Mouse (Mus musculus): ENCODE data around the gene Hist1h1t. TPM values are rescaled to one million over a fixed set of nuclear protein-coding genes. Genes with fewer than 3 reads are reported as not detected.

Hist1h1t gene
- polyA plus RNA-seq, 1 experiment, result not detected

GRCm38 (mm10) chr13:23738041-23738440, 42.4 kb downstream of the Hist1h1t start:
- Histone ChIP-seq H3K27ac (ENCODE audit: insufficient read depth, low read depth, low read length) (peak overlapping the region; percentile 98), H3K4me1 (ENCODE audit: control insufficient read depth, insufficient read depth, low read length) (peaks cover 4% of the 10 kb centered on the region; the same call in 1 of the 2 replicates), H3K36me3 (ENCODE audit: control insufficient read depth, insufficient read depth, low read length) (peaks cover 3% of the 10 kb centered on the region; the same call in 1 of the 2 replicates), H3K27me3 (replicated peaks; ENCODE audit: control insufficient read depth, insufficient read depth, low read length) (no peaks in the 10 kb centered on the region), H3K4me3 (ENCODE audit: insufficient read depth, low read depth, low read length) (no peak overlapping the region)
- DNase-seq, result no peak
- 28% methylated on average over 4 of the region's 4 CpGs for WGBS
- no peak for TF ChIP-seq CTCF (conservative IDR thresholded peaks at IDR 0.05; ENCODE audit: insufficient read depth, insufficient read length, low read depth, low read length)

GRCm38 (mm10) chr13:23738677-23739068, 43.1 kb downstream of the Hist1h1t start, which contains the start of gene Hist1h1c:
TSS of gene Hist1h1c (plus strand) at chr13:23738808.
- peaks cover 3% of the 10 kb centered on the region; the same call in 1 of the 2 replicates for H3K36me3 ChIP-seq (ENCODE audit: control insufficient read depth, insufficient read depth, low read length)
- H3K27ac ChIP-seq (ENCODE audit: insufficient read depth, low read depth, low read length), result peak within 1 kb of the TSS; percentile 98
- H3K4me1 ChIP-seq (ENCODE audit: control insufficient read depth, insufficient read depth, low read length), result peaks cover 4% of the 10 kb centered on the region; the same call in 1 of the 2 replicates
- no peaks in the 10 kb centered on the region for H3K27me3 ChIP-seq (replicated peaks; ENCODE audit: control insufficient read depth, insufficient read depth, low read length)
- peak; percentile 94 for DNase-seq
- TF ChIP-seq POLR2A (IDR thresholded peaks at IDR 0.05; ENCODE audit: low read depth, low read length) (peak; percentile 91), CTCF (conservative IDR thresholded peaks at IDR 0.05; ENCODE audit: insufficient read depth, insufficient read length, low read depth, low read length) (no peak)
- peak within 1 kb of the TSS; percentile 69 for H3K4me3 ChIP-seq (ENCODE audit: insufficient read depth, low read depth, low read length)
- WGBS, result under 1% methylated on average over 38 of the region's 38 CpGs

- peak; percentile 99 for DNase-seq
- Histone ChIP-seq H3K36me3 (ENCODE audit: control insufficient read depth, insufficient read depth, low read length) (peaks cover 3% of the 10 kb centered on the region; the same call in 1 of the 2 replicates), H3K27me3 (replicated peaks; ENCODE audit: control insufficient read depth, insufficient read depth, low read length) (no peaks in the 10 kb centered on the region), H3K4me1 (ENCODE audit: control insufficient read depth, insufficient read depth, low read length) (peaks cover 4% of the 10 kb centered on the region; the same call in 1 of the 2 replicates), H3K4me3 (ENCODE audit: insufficient read depth, low read depth, low read length) (peak overlapping the region; percentile 69), H3K27ac (ENCODE audit: insufficient read depth, low read depth, low read length) (peak overlapping the region; percentile 98)
- under 1% methylated on average over 39 of the region's 39 CpGs for WGBS
- TF ChIP-seq POLR2A (IDR thresholded peaks at IDR 0.05; ENCODE audit: low read depth, low read length) (peak; percentile 70), CTCF (conservative IDR thresholded peaks at IDR 0.05; ENCODE audit: insufficient read depth, insufficient read length, low read depth, low read length) (no peak)
These were observed 43.7 kb downstream of the Hist1h1t start for GRCm38 (mm10) chr13:23739069-23739921.

- peaks cover 4% of the 10 kb centered on the region; the same call in 1 of the 2 replicates for H3K4me1 ChIP-seq (ENCODE audit: control insufficient read depth, insufficient read depth, low read length)
- TF ChIP-seq POLR2A (IDR thresholded peaks at IDR 0.05; ENCODE audit: low read depth, low read length), result no peak
- no peak for TF ChIP-seq CTCF (conservative IDR thresholded peaks at IDR 0.05; ENCODE audit: insufficient read depth, insufficient read length, low read depth, low read length)
- H3K27me3 ChIP-seq (replicated peaks; ENCODE audit: control insufficient read depth, insufficient read depth, low read length), result no peaks in the 10 kb centered on the region
- peak overlapping the region; percentile 97 for H3K27ac ChIP-seq (ENCODE audit: insufficient read depth, low read depth, low read length)
- no peak for DNase-seq
- peak overlapping the region; percentile 69 for H3K4me3 ChIP-seq (ENCODE audit: insufficient read depth, low read depth, low read length)
- WGBS, result under 1% methylated on average over 14 of the region's 14 CpGs
- H3K36me3 ChIP-seq (ENCODE audit: control insufficient read depth, insufficient read depth, low read length), result peaks cover 3% of the 10 kb centered on the region; the same call in 1 of the 2 replicates
These were observed 44.3 kb downstream of the Hist1h1t start for GRCm38 (mm10) chr13:23739922-23740252.

- DNase-seq, result no peak
- TF ChIP-seq POLR2A (IDR thresholded peaks at IDR 0.05; ENCODE audit: low read depth, low read length), result no peak
- TF ChIP-seq CTCF (conservative IDR thresholded peaks at IDR 0.05; ENCODE audit: insufficient read depth, insufficient read length, low read depth, low read length), result no peak
- H3K36me3 ChIP-seq (ENCODE audit: control insufficient read depth, insufficient read depth, low read length), result peaks cover 3% of the 10 kb centered on the region; the same call in 1 of the 2 replicates
These were observed 44.7 kb downstream of the Hist1h1t start for GRCm38 (mm10) chr13:23740256-23740840.

GRCm38 (mm10) chr13:23740910-23741309, 45.3 kb downstream of the Hist1h1t start:
- Histone ChIP-seq H3K27ac (ENCODE audit: insufficient read depth, low read depth, low read length) (no peak overlapping the region), H3K4me1 (ENCODE audit: control insufficient read depth, insufficient read depth, low read length) (peaks cover 5% of the 10 kb centered on the region; the same call in 1 of the 2 replicates), H3K4me3 (ENCODE audit: insufficient read depth, low read depth, low read length) (no peak overlapping the region), H3K36me3 (ENCODE audit: control insufficient read depth, insufficient read depth, low read length) (peaks cover 3% of the 10 kb centered on the region; the same call in 1 of the 2 replicates), H3K27me3 (replicated peaks; ENCODE audit: control insufficient read depth, insufficient read depth, low read length) (no peaks in the 10 kb centered on the region)
- no peak for DNase-seq
- no peak for TF ChIP-seq POLR2A (IDR thresholded peaks at IDR 0.05; ENCODE audit: low read depth, low read length)
- TF ChIP-seq CTCF (conservative IDR thresholded peaks at IDR 0.05; ENCODE audit: insufficient read depth, insufficient read length, low read depth, low read length), result no peak
- WGBS, result 55% methylated on average over 5 of the region's 5 CpGs

More at GRCm38 (mm10) chr13:23740256-23740840, 44.7 kb downstream of the Hist1h1t start:
- Histone ChIP-seq H3K4me3 (ENCODE audit: insufficient read depth, low read depth, low read length) (peak overlapping the region; percentile 69), H3K27me3 (replicated peaks; ENCODE audit: control insufficient read depth, insufficient read depth, low read length) (no peaks in the 10 kb centered on the region), H3K27ac (ENCODE audit: insufficient read depth, low read depth, low read length) (peak overlapping the region; percentile 97), H3K4me1 (ENCODE audit: control insufficient read depth, insufficient read depth, low read length) (peaks cover 4% of the 10 kb centered on the region; the same call in 1 of the 2 replicates)
- WGBS, result 17% methylated on average over 13 of the region's 13 CpGs

GRCm38 (mm10) chr13:23742007-23742406, 46.4 kb downstream of the Hist1h1t start:
- H3K4me3 ChIP-seq (ENCODE audit: insufficient read depth, low read depth, low read length), result no peak overlapping the region
- peaks cover 3% of the 10 kb centered on the region; the same call in 1 of the 2 replicates for H3K36me3 ChIP-seq (ENCODE audit: control insufficient read depth, insufficient read depth, low read length)
- DNase-seq, result no peak
- H3K4me1 ChIP-seq (ENCODE audit: control insufficient read depth, insufficient read depth, low read length), result peaks cover 7% of the 10 kb centered on the region; the same call in 1 of the 2 replicates
- no peaks in the 10 kb centered on the region for H3K27me3 ChIP-seq (replicated peaks; ENCODE audit: control insufficient read depth, insufficient read depth, low read length)
- no peak for TF ChIP-seq CTCF (conservative IDR thresholded peaks at IDR 0.05; ENCODE audit: insufficient read depth, insufficient read length, low read depth, low read length)
- H3K27ac ChIP-seq (ENCODE audit: insufficient read depth, low read depth, low read length), result no peak overlapping the region

All from kidney, adult 2 months (tissue).